Mouse (Mus musculus): ENCODE results near the gene Susd3.

The Susd3 gene

GRCm38 (mm10) chr13:49248467-49248862 lies at the start of gene Susd3:
TSS of gene Susd3 (minus strand) at chr13:49248706.
- no peak for DNase-seq

GRCm38 (mm10) chr13:49296270-49296669 lies 47.8 kb upstream of the Susd3 start:
- no peak for DNase-seq

GRCm38 (mm10) chr13:49294108-49294507 lies 45.6 kb upstream of the Susd3 start:
- DNase-seq, result no peak

DNA sequence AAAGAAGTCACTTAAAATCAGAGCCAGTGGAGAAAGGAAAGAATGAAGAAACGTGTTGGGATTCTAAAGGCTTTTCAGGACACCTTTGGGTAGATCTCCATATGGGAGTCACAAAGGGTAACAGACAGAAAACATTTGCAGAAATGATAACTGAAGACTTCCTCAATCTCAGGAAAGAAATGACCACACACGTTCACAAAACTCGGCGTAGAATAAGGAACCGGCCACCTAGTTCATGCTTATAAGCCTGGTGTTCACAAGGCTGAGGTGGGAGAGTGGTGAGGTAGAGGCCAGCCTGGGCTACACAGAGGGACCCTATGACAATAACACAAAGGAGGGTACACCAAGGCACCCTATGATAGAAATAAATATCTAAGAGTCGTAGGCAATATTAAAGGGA lies 43.4 kb upstream of the Susd3 start:
- DNase-seq, result no peak

- no peak for DNase-seq
These were observed 42.9 kb upstream of the Susd3 start for GRCm38 (mm10) chr13:49291398-49291797.

DNA sequence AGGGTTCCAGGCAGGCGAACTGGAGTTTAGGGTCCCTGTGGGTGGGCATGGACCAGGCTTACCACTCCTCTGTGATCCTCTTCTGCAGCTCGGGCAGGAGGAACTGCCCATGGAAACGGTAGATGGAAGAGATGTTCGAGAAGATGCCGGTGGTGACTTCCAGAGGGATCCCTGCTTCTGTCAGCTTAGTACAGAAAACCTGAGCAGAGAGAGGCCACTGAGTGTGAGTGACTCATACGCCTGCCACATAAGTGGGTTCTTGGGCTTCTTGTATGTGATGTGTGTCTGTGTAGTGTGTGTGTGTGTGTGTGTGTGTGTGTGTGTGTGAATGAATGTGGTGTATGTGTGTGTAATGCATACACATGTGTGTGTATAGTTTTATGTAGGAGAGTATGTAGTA lies 38.7 kb upstream of the Susd3 start:
- DNase-seq, result no peak

DNA sequence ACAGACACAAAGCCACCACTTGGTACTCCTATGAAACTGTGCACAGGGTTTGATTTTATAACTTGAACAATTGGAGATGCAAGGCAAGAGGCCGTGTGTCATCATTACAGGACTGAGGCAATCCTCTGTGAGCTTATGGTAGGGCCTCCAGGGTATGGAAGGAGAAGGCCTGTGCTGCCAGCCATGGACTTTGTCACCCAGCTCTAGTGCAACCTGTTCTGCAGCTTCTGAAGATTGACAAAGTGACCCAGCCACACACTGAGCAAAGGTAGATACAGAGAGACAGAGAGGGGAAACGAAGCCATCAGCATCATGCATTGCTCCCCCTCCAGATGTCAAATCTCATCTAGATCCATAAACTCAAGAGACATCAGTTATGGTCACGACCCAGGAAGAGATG lies 38.2 kb upstream of the Susd3 start:
- DNase-seq, result no peak

DNA sequence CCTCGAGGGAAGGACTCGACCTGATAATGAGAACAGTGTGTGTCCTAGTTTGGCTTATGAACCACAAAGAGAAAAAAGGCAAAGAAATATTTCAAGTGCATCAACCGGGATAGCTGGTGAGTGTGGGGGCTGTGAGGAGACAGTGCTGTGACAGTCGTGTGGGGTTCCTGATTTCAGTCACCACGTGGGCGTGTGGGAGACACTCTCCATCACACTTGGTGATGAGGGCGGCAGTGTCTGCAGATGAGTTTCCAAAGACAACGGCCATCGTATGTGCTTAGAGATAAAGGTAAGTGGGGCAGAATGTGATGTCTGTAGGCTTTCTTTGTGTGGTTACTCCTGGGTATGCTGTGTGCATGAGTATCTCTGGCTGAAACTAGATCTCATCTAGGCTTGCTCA lies 35.2 kb upstream of the Susd3 start:
- DNase-seq, result no peak

- no peak for DNase-seq
These were observed 33.7 kb upstream of the Susd3 start for GRCm38 (mm10) chr13:49282168-49282567.

GRCm38 (mm10) chr13:49271831-49272765 lies 23.6 kb upstream of the Susd3 start:
- DNase-seq, result no peak

DNA sequence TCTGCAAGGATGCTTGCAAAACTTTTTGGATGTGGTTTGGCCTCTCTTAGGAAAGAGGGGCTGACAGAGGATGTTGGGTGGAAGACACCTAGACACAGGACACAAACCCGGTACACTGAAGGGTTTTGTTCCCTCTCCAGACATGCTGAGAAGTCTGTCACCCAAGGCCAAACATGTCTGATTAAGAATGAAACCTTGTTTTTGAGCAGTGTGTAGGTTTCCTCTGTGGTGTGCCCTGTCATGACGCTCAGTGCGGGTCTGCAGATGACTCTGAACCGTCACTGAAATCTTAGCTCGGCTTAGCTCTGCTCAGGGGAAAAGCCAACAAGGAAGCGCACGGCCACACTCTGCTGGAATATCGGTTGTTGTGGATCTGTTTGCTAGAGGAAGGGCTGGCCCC lies 22.0 kb upstream of the Susd3 start:
- DNase-seq, result no peak

- DNase-seq, result no peak
These were observed 19.1 kb upstream of the Susd3 start for GRCm38 (mm10) chr13:49267645-49268044.

- no peak for DNase-seq
These were observed 11.7 kb upstream of the Susd3 start for GRCm38 (mm10) chr13:49260036-49260722.

- no peak for DNase-seq
These were observed 9.4 kb upstream of the Susd3 start for GRCm38 (mm10) chr13:49257819-49258313.

DNA sequence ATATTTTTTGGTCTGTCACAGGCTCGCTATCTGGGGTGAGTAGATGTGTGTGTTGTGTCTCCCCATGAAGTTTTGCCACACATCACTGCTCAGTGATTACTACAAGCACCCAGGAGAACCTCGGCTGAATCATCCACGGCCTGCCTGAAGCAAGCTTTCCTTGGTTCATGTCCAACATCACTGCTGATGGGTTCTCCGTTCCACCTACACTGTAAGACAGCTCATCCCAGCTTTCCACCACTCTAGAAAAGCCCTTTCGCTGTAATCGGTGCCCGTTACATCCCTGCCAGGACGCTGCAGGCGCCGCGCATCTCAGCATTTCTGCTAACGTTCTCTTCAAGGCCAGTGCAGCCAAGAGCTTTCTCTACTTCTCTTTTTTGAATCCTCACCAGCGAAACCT lies 4.2 kb upstream of the Susd3 start:
- no peak for DNase-seq

DNA sequence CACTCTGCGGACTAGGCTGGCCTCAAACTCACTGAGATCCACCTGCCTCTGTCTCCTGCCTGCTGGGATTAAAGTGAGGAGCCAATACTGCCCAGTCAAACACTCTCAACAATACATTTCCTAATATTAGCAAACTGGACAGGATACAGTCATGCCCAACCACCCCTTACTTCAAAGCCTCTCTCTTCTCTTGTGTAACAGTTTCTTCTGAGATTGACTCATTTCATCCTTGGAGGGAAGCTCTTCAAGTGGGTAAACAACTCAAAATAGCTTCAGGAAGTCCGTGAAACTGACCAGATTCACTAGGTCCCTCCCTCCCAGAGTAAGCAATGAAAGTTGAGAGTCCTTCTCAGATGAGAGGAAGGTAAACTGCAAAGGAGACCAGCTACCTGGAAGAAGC lies 3.6 kb upstream of the Susd3 start:
- DNase-seq, result no peak

GRCm38 (mm10) chr13:49250716-49251517 lies 2.4 kb upstream of the Susd3 start:
- DNase-seq, result no peak

- DNase-seq, result no peak
These were observed 1.1 kb upstream of the Susd3 start for GRCm38 (mm10) chr13:49249634-49250033.

DNA sequence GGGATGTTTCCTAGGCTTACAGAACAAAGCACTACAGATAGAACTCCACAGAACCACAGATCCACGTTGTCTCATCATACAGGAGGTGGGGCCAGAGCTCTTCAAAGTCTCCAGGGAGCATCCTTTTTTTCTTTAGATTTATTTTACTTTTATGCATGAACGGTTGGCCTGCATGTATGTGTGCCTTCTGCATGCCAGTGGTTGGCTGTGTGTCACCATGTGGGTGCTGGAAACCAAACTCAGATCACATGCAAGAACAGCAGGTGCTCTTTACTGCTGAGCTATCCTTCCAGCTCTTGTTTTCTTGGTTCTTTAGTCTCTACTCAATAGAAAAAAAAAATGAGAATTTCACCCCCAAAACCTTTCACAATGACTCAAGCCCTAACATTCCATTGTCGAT lies 417 bp upstream of the Susd3 start:
- no peak for DNase-seq

DNA sequence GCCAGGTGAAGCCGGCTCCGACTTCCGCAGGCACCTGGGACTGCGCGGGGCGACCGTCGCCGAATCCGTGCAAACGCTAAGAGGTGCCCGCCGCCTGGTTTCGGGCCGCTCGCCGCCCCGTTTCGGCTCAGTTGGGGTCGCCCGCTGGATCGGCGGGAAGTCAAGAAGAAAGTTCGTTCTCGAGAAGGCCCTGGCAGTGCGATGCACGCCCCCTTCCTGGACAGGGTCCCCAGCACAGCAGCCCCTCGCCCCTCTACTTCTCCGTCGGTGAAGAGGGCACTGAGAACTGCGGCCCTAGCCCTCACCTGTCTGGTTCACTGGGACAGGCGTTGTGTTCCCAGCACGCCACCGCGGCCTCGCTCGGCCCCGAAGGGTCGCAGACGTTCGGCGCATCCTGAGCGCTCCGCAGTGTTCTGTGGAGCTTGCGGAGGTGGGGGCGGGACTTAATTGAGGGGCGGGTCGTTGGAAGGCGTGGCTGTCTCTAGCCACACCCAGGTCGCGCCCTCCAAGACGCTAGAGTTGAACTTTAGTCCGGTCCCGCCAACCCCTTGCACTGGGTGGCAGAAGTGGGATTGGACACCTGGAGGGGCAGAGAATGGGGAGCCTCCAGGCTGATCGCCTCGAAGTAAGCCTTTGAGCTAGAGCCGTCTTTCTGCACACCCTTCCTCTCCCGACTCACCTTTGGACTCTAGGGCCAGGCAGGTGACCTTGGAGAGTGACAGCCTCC lies 603 bp downstream of the Susd3 start:
- DNase-seq, result no peak

DNA sequence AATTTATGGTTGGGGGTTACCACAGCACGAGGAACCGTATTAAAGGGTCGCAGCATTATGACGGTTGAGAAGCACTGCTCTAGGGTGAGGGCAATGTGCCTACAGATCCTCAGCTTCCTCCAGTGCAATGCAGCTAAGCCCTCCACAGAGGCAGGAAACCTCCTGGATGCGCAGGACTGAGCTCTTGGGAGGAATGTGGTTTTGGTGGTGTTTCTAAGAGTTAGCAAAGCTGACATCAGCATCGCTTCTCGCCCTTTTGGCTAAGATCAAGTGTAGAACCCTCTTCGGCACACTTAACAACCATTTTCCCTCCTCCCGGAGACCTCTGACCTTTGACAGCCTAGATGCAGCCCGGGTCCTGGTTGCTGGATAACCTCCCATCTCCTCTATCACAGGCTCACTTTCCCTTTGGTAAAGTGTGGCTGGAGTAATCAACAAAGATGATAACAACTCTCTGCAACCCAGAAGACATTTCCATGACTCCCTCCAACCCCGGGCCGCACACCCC lies 1.2 kb downstream of the Susd3 start:
- no peak for DNase-seq

GRCm38 (mm10) chr13:49246626-49247025 lies 1.9 kb downstream of the Susd3 start:
- no peak for DNase-seq
